Mouse (Mus musculus) liver, embryonic 14.5 days (tissue): Measurements from ENCODE around the gene Snrpa.

Experiments used
- CTCF ChIP-seq: IDR thresholded peaks from 2 replicates; pipeline ENCODE4 v1.5.1; 2016; ENCODE audit warnings: antibody characterized with exemption, low read depth, control low read depth
- EP300 ChIP-seq: IDR thresholded peaks from 2 replicates; pipeline ENCODE4 v1.6.1; 2016; ENCODE audit warnings: antibody characterized with exemption, low read depth

DNA sequence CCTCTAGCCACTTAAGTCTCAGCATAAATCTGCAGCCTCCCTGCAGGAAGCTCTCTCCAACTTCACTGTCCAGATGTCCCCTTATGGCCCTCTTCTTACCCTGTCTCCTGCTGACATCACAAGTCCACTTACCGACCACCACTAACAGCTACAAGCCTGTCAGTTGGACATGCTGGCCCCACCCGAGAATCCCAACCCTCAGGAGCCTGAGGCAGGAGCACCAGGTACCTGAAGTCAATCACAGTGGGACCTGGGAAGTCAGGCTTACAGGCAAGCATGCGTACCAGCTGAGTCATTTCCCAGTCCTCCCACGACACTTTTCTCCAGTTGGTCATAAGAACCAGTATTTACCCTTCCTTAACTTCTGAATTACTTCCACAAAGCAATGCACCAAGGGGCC, 2.3 kb downstream of the Snrpa start:
- TF ChIP-seq CTCF = no peak
- TF ChIP-seq EP300 = no peak
